Mouse (Mus musculus) T-cell, adult 2 months (primary cell): Measurements from ENCODE around the gene D1Pas1.

Experiments
- DNase-seq: peaks from one replicate; pipeline ENCODE4 v3.0.0; 2022; ENCODE audit warnings: low spot score

Gene D1Pas1

DNA sequence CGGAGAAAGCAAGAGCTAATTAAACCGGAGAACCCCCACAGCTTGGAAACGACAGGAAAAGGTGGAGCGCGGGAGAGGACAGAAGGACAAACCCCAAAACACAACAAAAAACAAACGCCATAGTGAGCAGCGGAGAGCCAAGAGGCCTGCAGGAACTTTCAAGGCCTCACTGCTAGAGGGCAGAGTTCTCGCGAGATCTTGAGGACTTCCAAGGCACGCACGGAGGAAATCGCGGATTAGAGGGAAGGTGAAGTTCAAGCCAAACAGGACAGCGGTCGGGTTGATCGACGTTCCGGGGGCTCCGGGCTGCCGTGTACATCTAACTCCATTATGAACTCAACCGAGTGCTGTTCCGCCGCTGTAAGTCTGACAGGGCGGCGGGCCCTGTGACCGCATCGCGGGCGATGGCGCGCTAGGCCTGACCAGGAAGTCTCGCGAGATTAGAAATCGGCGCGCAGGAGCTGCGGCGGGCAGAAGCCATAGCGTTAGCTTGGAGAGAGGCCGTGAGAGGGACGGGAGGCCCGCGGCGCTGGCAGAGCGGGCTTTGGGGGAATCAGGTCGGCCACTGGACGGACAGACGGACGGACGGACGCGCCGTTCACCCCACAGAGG lies at the start of gene D1Pas1:
D1Pas1 (plus strand) TSS at position 216 of the 612 bp plus-strand sequence.
- no peak for DNase-seq

DNA sequence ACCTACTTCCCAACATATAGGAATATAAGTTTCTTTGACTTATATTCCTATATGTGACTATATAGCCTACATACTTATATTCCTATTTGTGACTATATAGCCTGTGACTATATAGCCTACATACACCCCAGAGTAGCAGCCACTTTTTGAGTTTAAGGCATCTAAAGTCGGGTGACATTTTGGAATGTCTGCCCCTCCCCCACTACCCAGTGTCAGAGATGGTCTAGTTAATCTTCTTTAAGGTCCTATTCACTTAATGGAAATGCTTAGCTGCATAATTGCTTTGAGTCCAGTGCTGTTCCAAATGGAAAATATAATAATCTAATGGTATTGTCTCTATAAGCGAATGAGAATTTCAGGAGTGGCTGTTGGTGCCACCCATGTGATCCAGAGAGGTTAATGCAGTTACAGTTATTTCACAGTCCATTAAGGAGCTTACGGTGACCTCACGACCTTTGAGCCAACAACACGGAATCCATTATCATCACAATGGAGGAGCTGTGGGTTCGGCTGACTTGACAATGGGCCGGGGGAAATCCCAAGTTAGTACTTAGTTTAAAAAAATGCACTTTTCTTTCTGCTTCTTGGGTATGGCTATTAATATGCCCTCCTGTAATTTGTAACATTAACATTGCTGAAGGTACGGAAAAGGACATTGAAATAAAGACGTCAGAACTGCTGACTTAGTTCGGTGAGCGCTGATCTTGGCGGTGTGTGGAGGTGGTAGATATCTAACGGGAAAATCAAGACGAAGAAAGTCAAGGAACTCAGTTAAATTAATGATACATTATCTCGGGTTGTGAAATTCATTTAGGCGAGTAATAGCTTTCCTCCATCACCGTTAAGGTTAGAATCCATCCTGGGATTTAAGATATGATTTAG lies 44.5 kb upstream of the D1Pas1 start:
- DNase-seq: no peak

DNA sequence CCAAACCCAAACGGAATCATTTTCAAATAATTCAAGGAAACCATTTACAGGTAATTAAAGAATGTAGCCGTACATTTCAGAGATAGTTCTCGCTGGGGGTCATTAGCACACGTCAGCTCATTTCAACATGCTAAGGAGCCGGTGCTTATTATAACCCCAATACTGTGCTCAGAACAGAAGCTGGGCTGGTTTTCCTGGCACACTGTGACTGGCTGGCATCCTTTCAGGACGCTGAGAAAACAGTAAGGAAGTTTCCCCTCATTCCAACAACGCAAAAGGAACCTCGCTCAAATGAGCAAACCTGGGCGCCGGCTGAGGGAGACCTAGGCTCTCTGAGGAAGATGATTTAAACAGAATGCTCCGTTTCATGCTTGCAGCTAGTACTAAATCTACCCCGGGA lies 43.2 kb upstream of the D1Pas1 start:
- DNase-seq: no peak

DNA sequence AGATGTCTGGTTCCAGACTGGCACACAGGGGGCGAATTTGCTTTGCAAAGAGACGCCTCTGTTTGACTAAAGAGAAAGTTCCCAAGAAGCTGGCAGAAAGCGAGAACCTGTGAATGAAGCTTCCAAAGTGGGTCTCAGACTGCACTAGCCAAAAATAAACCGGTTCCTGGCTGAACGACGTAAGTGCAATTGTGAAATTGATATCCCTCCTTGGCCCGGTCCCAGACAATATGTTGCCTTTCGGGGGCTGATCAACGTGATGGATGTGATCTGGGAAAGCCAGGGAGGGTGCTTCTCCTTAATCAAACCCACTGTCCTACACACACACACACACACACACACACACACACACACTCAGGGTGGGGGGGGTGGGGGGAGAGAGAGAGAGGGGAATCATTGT lies 41.8 kb upstream of the D1Pas1 start:
- DNase-seq: no peak

DNA sequence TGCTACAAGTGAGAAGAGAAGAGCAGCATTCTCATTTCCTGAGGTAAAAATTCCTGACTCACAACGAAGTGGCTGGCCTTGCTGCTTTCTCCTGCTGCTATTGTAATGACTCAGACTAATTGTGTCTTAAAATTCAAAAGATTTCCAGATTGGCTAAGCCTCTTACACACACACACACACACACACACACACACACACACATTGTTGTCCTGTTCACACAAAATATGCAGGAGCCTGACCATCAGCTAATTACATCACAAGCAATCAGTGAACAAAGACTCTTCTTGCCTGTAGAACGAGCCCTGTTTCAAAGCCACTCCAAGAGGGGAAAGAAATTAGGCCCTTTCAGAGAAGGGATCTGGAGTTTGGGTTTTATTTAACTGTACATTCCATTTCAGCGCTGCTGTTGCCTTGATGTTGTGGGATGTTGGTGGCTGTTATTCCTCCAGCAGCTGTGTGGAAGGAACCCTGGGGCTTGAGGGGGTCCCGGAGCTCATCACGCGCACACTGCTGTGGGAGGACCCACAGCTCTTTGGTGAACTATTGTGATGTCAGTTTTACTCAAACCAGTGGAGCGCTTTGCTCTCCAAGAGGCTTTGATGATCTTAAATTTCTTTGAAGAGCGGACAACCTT lies 40.8 kb upstream of the D1Pas1 start:
- no peak for DNase-seq

DNA sequence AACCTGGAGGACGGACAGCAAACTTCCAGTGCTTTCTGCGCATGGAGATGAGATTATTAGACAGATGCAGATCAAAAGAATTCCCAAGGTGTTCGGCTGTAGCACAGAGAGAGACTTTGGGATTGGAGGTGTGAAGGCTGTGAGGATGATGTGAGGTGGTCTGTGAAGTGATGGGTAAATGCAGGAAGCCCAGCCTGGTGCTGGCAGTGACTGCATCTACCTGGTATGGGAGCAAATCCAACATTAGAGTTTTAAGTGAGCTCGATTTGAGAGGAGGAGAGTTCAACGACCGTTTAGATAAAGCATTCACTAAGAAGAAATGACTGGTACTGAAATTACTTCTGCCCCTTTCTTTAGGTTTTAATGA lies 40.3 kb upstream of the D1Pas1 start:
- DNase-seq: no peak

DNA sequence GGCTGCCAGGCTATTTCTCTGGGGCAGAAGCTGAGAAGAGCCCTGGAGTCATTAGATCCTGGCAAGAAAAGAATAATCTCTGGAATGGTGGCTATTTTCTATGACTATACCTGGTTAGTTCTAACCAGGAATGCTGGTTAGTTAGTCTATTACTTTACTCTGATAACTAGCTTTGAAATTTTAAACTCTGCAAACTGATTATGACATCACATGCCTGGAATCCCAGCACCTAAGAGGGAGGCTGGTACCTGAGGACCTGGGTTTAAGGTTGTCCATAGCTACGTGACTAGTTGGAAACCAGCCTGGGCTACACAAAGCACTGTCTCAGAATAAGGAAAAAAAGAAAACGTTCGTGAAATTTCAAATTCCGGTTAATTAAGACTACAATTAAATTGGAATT lies 39.7 kb upstream of the D1Pas1 start:
- DNase-seq: no peak

DNA sequence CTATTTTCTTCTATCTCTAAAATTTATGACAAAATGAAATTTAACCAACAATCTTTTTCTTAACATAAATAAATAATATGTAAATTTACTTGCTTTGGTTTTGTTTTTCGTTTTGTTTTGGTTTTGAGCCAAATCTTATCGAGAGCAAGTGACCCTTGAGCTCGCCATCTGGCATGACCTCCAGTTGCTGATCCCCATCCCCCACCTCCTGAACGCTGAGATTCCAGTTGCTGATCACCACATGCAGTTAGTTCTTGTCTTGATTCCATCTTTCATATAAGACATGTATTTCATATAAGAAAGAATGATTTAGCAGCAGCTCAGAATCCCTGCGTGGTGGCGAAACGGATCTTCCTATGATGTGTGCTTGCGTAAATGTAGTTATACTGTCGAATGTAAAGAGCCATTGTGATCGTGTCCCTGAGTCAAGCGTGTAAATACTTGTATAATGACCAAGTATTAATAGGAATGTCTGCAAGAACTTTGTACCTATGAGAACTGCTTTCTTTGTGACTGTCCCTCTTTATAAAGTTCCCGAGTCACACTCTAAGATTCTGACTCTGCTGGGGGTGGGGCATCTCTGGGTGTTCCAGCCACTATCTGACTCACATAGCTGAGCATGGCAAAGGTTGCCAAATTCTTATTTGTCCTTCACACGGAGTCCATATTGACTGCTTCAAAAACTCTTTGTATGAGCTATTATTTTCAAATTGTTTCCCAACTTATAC lies 36.9 kb upstream of the D1Pas1 start:
- no peak for DNase-seq

DNA sequence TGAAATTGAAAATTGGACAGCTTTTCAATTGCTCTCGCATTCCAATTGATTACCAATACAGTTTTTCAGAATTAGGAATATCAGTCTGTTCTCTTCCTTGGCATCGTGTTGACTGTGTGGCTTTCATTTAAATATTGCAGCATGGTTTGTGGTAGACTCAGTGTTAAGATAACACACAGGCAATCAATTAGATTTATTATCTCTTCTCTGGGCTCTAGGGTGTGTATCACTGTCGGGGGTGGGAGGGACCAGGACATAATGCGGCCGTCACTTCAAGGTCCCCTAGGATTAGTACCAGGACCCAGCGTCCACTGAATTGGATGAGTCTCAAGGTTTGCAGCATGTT lies 36.4 kb upstream of the D1Pas1 start:
- DNase-seq: no peak

DNA sequence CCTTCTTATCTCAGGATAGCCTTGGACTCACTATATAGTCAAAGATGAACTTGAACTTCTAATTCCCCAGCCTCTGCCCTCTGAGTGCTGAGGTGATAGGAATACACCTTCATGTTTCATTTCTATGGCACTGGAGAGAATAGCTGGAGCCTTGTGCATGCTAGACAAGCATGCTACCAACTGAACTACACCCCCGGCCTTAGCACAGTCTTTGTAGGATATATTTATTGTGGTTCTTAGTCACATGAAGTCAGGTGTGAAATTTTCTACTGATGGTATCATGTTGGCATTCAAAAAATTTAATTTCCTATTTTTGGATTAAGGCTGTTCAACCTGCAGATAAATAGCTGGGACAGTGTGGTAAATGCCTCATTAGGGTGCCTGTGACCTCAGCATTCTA lies 33.0 kb upstream of the D1Pas1 start:
- no peak for DNase-seq

DNA sequence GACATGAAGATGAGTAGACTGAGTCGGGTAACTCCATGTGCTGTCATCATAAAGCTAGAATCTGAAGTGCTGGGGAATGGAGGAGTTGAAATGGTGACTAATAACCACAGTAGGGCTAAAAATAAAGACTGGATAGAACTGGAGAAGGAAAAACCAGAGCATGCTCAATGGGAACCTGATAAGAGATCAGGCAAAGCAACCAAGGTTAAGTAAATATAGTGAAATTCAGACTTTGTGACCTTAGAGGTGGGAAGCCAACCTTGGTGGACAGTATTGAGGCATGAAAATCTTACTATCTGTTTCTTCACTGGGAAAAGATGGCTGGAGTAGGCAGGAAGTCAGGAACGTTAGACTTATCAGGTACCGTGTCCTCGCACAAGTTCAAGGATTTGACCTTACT lies 14.8 kb upstream of the D1Pas1 start:
- no peak for DNase-seq

DNA sequence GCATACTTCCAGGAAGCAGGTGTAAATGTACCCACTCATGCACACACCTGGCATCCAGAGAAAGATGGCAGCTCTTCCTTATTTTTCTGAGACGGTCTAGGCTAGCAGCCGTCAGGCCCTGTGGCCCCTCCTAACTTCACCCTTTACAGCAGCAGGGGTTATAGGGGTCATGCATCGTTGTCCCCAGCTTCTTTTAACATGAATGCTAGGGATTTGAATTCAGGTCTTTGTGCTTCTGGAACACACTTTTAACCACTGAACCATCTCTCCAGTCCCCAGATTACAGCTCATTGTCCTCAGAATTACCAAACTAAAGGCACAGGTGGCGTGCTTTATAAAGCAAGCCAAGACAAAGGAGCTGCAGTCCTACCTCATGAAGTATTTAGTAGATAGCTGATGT lies 12.6 kb upstream of the D1Pas1 start:
- DNase-seq: no peak

DNA sequence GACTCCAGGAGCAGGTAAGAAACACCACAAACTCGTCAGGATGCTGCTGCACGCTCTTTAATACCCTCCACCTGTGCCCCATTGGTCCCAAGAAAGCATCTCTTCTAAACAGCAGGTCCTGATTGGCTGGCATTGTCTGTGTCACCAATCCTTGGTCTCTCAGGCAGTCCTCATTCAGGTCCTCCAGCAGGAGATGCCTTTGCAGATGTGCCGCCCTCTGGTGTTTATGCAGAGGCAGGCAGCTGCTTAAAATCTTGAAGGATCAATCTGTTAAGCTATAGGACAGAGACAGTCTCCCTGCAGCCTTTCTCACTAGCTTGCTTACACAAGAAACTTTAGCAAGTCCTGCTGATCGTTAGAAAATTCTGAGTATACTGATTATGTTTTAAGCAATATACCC lies 7.8 kb upstream of the D1Pas1 start:
- no peak for DNase-seq

DNA sequence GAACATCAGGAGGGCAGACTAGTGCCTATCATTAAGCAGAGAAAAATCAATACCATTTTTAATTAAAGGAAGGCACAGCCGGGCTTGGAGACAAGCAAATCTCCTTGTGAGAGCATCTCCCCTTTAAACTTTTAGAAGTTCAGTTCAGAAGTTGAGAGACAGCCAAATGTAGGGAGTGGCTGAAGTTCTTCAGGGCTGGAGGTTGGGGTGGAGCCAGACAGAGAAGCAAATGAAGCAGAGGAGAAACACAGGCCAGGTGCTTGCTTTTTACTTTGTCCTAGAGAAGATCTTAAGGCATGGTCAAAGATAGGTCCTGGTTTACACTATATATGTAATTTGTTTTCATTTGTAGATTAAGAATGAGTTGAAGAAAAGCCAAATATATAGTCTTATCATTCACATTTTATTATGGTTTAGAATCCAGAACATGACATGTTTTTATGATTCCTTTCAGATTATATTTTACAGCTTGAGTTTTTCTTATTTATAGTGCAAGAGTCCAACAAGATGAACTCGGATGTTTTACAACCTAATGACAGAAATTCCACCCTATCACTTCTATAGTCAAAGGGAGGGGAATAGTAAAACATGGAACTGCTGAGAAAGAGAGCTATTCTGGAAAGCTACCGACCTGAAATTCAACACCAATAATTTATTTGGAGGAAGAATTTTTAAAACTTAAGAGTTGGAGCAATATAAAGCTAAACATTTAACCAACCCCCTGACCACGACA lies 2.9 kb upstream of the D1Pas1 start:
- DNase-seq: no peak

DNA sequence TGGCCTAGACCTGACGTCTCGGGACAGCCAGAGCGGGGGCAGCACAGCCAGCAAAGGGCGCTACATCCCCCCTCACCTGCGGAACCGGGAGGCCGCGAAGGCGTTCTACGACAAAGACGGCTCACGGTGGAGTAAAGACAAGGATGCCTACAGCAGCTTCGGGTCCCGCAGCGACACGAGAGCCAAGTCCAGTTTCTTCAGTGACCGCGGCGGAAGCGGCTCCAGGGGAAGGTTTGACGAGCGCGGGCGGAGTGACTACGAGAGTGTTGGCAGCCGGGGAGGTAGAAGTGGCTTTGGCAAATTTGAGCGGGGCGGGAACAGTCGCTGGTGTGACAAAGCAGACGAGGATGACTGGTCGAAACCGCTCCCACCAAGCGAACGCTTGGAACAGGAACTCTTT lies 710 bp downstream of the D1Pas1 start:
- no peak for DNase-seq

DNA sequence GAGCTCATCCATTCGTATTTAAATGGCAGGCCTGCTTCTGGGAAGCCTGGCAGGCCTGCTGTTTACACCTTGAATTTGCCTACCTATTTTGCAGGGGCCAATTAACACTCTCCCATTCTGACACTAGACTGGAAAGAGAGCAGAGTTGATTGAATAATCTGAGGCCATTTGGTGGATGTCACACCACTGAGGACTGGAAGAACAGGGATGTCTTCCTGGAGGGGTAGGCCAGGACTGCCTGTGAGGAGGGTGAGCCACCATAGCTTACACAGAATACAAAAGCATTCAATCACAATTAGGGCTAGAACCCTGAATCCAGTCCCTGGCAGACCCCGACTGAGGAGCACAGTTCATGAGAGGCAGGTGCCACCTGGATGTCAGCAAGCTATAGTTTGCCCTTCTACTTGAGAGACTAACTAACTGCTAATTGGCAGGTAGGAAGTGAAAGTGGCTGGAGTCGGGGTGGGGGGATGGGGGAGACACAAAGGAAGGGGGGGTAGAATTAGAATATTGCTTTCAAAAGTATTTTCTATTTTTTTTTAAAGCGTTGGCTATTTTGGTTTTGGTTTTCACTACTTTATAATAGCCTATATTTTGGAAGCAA lies 9.8 kb downstream of the D1Pas1 start:
- DNase-seq: no peak

DNA sequence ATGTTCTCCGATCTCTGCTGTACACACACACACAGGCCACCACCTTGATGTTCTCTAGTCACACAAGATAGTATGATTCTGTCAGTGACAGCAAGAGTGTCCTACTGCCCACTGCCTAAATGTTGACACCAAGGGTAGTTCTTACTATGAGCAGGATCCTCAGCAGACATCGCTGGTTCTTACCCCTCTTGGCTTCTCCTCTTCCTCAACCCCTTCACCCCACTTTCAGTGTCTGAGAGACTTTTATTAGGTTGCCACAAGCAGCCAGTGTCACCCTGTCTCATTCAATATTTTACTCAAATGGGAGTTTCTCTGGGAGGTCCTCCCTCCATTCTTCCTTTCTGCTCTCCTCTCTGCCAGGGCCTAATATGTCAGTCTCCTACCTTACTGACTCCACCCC lies 10.6 kb downstream of the D1Pas1 start:
- no peak for DNase-seq

DNA sequence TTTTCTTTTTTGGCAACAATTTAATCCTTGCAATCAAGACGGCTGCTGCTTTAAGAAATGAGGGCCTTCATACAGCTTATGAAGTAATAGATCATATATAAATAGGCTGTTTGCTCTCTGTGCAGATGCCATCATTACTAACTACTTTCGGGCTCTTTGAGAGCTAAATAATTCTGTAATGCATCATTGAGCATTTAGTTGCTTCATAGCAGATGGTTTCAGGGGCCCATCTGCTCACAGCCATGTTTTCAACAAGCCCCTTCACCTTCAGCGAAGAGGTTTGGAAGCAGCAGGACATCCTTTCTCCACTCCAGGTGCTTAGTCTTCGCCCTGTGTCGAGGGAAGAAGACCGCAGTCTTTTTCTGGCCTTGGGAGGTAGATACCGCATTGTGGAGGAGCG lies 12.2 kb downstream of the D1Pas1 start:
- DNase-seq: no peak

DNA sequence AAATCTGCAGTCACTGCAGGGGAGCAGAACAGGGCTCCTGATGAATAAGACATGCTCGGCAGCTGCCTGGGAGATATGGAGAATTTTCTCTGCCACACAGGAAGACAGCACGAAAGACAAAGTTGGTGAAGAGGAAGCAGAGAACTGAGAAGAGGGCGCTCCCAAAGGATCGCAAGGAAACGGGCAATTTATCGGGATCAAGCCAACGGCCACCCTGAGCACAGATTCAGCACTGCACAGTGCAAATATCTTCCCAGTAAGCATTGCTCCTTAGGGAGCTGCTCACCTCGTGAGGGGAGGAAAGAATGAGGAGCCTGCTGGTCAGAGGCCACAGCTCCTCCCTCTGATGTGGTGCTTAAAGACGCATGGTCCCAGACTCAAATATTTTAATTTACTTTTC lies 13.3 kb downstream of the D1Pas1 start:
- no peak for DNase-seq

DNA sequence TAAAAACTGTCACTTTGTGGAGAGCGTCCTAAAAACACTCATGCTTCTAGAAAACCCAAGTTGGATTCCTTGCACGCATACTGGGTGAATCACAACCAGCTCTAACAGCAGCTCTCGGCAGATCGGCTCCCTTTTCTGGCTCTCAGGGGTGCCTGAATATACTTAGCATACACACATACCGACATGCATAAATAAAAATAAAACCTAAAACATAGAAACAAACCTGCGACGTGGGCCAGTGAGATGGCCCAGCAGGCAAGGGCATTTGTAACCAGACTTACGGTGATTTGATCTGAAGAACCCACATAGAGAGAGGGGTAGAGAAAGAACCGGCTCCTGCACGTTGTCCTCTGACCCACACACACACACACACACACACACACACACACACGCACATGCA lies 17.9 kb downstream of the D1Pas1 start:
- DNase-seq: no peak

DNA sequence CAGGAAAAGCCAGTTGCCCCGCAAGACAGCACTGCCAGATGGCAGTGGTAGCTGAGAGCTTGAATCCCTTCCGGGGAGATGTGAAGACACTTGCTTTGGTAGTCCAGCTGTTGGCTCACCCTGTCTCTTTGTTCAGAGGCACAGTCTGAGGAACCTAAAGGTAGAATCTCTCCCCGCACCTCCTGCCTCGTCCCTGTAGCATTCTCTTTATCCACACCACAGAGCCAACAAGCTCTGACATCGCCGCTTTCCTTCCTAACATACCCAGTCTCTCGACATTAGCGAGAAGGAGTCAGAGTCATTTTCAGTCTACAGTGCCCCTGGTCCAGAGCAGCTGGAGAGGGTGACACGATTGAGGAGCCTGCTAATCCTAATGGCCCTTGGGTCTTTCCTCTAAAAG lies 18.9 kb downstream of the D1Pas1 start:
- DNase-seq: no peak

DNA sequence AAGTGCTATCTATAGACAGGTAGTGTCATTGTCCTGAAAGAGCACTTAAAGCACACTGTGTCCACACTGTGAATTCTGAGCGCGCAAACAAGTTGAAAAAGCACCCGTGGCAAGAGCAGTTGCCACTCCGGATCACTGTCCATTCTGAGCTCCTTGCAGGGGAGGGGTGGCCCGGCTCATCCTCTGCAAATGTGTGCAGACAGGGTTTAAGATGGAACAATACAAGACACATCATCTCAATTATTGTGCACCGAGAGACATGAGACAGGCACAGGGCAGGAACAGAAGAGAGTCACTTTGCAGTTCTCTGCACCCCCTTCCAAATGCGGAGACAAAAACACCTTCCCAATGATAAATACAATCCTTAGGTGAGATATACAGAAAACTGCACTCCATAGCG lies 19.3 kb downstream of the D1Pas1 start:
- DNase-seq: no peak
